Mouse (Mus musculus): ENCODE results near the gene Gm10799.

DNA sequence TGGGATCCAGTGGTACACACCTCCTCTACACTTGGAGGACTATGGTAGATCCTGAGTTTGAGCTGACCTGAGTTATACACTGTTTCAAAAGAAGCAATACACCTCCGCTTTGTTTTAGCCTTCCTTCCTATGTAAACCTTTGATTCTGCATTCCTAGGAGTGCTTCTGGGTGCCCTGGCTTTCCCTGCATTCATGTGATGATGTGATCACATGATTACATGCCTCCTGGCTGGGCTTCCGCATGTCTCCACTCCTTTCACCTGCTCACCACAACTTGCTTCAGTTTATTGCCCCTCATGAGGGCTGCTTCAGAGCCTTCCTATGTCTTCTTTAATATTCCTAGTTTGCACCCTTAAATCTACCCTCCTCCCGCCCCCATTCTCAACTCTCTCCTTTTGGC is 36.3 kb downstream of the Gm10799 start:
- TF ChIP-seq CTCF (IDR thresholded peaks at IDR 0.05; ENCODE audit: low read depth, low read length) = no peak
- TF ChIP-seq POLR2A (IDR thresholded peaks at IDR 0.05; ENCODE audit: extremely low read depth, insufficient read depth, low read length) = no peak
